Mouse (Mus musculus) E14TG2a.4 (cell line): ENCODE measurements around the gene Klrb1c.
A peak's percentile ranks its signal among the peaks of the same experiment; 100 is the strongest.
"Not testable (repeated sequence)": the region's sequence is repeated elsewhere in the genome, so short reads cannot be mapped to it uniquely, and the experiment has no call there.

Experiments used
- H3K27me3 ChIP-seq: 2 replicates; pipeline ENCODE4 v1.6.1; 2014; ENCODE audit warnings: low read length, control low read depth; ENCODE audit not compliant: insufficient read depth
- H3K36me3 ChIP-seq: 2 replicates; pipeline ENCODE4 v1.6.1; 2014; ENCODE audit warnings: low read length, control low read depth; ENCODE audit not compliant: insufficient read depth
- H3K4me1 ChIP-seq: replicated peaks from 2 replicates; pipeline ENCODE4 v1.6.1; 2014; ENCODE audit warnings: low read depth, low read length, control low read depth
- H3K4me3 ChIP-seq: replicated peaks from 2 replicates; pipeline ENCODE4 v1.5.1; 2014; ENCODE audit warnings: mild to moderate bottlenecking, low read length
- H3K9me3 ChIP-seq: 2 replicates; pipeline ENCODE4 v1.6.1; 2014; ENCODE audit warnings: low read length, control low read depth
- CTCF ChIP-seq: conservative IDR thresholded peaks from 2 replicates; pipeline ENCODE4 v1.5.1; 2014; ENCODE audit warnings: low read length
- NANOG ChIP-seq: IDR thresholded peaks from 2 replicates; pipeline ENCODE4 v1.6.1; 2014; ENCODE audit warnings: borderline replicate concordance, low read length, mixed read lengths
- POU5F1 ChIP-seq: IDR thresholded peaks from 2 replicates; pipeline ENCODE4 v1.6.1; 2014; ENCODE audit warnings: low read length, borderline replicate concordance

Klrb1c gene

DNA sequence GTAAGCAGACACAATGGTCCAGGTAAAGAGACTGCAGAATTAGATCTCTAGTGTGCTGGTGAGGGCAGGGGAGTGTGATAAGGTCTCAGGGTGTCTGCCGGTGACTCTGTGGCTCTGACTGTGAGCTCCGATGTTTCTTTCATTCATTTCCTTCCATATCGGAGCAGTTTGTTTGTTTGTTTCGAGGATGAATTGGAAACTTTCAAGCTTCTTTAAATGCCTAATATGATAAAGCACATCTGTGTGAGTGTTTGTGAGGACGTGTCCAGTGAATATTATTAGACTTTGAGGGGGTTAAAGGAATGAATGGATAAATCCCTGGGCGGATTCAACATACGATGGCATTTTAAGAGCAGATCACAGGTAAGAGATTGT, 10.9 kb upstream of the Klrb1c start:
- H3K4me3 ChIP-seq: peak overlapping the region; percentile 85
- H3K36me3 ChIP-seq: no peaks in the 10 kb centered on the region
- H3K9me3 ChIP-seq: peaks cover 13% of the 10 kb centered on the region
- peaks cover 16% of the 10 kb centered on the region for H3K4me1 ChIP-seq
- no peaks in the 10 kb centered on the region for H3K27me3 ChIP-seq
- TF ChIP-seq NANOG (no peak), POU5F1 (no peak), CTCF (no peak; the same call in 1 of the 2 replicates)

DNA sequence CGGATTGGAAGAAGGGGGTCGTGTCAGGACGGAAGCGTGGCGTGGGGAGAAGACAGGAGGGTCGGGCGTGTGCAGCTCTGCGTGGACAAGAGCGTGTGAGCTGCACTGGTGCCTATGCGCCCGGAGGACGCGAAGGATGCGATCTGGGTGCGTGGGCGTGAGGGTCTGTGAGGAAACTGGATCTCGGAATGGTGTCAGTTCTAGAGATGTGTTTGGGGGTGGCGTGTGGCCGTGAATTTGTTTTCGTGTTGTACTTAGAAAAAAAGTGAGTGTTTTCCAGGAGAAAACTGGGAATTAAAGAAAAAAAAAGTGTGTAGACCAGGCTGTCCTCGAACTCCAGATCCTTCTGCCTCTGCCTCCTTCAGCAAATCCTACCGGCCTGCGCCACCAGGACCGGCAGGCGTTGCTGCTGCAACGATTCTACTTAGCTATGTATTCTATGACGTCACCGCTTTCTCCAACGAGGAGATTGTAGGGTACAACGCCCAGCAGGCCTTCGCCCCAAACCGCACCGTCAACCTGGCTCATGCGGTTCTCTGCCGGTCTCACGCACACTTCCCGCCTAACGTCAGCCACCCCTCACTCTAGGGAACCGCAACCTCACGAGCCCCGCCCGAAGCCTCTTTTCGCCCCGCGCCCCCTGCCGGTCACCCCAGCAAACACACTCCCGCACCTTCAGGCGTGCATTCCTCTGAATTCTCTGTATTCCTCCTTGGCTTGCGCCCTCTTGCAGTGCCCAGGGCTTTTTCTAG, 10.3 kb upstream of the Klrb1c start:
- TF ChIP-seq CTCF: peak; percentile 27
- Histone ChIP-seq H3K4me1 (peaks cover 16% of the 10 kb centered on the region), H3K4me3 (peak overlapping the region; percentile 85), H3K9me3 (peaks cover 13% of the 10 kb centered on the region)
- not testable (repeated sequence) for H3K27me3 ChIP-seq, H3K36me3 ChIP-seq

DNA sequence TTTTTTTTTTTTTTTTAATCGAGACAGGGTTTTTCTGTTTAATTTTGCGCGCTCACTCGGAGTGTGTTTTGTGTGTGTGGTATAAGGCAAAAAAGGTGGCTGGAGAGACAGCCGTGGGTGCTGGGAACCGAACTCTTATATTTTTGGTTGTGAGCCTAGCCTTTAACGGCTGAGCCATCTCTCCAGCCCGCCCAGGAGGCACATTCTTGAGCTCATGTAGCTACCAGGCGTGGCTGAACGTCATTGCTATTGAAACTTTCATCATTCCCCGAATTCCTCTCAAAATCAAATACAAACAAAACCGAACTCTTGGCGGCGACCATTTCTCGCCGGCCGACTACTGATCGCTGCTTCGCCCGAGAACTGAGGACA, 9.7 kb upstream of the Klrb1c start:
- peaks cover 13% of the 10 kb centered on the region for H3K9me3 ChIP-seq
- H3K36me3 ChIP-seq, H3K27me3 ChIP-seq: not testable (repeated sequence)
- H3K4me1 ChIP-seq: peaks cover 16% of the 10 kb centered on the region
- peak overlapping the region; percentile 85 for H3K4me3 ChIP-seq

DNA sequence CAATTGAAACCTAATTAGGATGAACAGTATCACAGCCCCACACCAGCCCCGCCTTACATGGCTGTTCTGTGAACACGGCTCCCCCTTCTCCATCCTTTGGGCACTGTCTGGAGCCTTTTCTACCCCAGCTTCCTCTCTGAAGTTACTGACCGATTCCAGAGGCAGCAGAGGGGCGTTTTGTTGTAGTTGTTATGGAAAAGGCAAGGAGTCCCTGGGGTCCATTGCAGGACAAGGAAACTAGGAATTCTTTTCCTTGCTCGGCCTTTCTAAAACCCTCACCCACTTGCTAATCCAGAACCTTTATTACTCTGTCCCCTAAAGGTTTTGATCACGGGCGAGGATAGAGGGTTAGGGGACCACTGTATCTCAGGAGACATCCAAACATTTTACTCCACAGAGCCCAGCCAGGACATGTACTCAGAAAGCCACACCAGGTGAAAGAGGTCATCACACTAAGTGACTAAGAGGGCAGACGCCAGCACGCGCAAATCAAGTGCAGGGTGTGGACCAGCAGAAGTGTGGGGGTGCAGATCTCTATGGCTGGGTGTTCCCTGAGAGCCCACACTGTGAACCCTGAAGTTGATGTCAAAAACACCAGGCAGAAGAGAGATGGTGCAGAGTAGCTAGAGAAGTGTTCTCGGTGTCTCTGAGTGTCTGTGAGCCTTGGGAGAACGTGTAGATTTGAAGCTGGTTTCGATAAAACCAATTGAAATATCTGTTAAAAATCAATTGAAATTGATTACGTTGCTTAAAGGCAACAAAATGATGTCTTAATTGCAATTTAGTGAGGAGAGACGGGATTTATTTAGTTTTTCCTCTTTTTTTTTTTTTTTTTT, 9.1 kb upstream of the Klrb1c start:
- Histone ChIP-seq H3K27me3 (no peaks in the 10 kb centered on the region), H3K4me3 (peak overlapping the region; percentile 67), H3K9me3 (peaks cover 13% of the 10 kb centered on the region), H3K4me1 (peaks cover 14% of the 10 kb centered on the region), H3K36me3 (no peaks in the 10 kb centered on the region)
- no peak for TF ChIP-seq CTCF
- no peak for TF ChIP-seq POU5F1

DNA sequence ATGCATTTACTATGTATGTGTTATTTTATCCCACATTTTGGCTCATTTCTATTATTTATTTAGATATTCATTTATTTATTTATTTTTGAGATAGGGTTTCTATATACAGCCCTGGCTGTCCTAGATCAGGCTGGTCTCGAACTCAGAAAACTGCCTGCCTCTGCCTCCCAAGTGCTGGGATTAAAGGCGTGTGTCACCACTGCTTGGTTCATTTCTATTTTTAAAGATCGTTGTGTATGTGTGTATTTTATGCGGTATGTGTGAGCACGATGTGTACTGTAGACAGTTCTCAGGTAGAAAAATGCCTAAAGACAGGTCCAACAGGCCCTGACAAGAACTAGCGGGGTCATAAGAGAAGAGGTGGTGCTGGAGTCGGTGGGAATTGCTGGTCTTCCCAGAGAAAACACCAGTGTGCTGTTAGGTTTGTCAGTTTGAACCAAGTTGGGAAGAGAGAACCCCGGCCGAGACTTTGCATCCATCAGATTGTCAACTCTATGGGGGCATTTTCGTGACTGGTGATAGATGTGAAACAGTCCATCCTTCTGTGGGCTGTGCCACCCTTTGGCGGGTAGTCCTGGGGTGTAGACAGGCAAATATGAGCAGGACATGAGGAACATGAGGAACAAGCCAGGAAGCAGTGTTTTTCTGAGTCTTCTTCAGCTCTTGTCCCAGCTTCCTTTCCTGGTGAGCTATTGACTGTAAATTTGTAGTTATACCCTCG, 8.3 kb upstream of the Klrb1c start:
- peak overlapping the region; percentile 67 for H3K4me3 ChIP-seq
- H3K27me3 ChIP-seq: no peaks in the 10 kb centered on the region
- no peak for TF ChIP-seq POU5F1
- H3K4me1 ChIP-seq: peaks cover 14% of the 10 kb centered on the region
- no peaks in the 10 kb centered on the region for H3K36me3 ChIP-seq
- H3K9me3 ChIP-seq: peaks cover 13% of the 10 kb centered on the region

DNA sequence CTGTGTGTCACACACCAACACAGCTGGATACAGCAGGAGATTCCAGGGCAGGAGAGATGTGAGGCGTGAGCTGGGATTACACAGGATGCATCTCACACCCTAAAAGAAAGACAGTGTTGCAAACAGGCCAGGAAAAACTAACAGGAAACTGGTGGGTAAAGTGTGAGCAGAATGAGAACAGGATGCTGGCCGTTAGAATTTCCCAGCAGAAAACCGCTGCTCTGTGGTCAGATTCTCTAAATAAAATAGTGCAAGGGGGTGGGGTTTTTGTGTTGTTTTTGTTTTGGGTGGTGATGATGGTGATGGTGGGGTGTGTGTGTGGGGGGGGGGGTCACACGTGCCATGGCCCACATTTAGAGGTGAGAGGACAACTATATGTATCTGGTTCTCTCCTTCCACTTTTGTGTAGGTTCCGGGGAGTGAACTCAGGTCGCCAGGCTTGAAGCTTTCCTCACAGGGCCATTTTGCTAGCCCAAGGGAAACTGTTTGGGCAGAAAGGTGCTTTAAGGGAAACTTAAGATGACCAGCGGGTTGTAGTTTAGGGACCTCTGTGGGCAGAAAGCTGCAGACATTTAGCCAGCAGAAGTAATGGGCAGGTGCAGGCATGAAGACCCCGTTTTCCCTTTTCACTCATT, 7.4 kb upstream of the Klrb1c start:
- Histone ChIP-seq H3K36me3 (no peaks in the 10 kb centered on the region), H3K4me1 (peaks cover 14% of the 10 kb centered on the region), H3K27me3 (no peaks in the 10 kb centered on the region), H3K4me3 (no peak overlapping the region), H3K9me3 (peaks cover 8% of the 10 kb centered on the region)
- TF ChIP-seq NANOG: no peak

DNA sequence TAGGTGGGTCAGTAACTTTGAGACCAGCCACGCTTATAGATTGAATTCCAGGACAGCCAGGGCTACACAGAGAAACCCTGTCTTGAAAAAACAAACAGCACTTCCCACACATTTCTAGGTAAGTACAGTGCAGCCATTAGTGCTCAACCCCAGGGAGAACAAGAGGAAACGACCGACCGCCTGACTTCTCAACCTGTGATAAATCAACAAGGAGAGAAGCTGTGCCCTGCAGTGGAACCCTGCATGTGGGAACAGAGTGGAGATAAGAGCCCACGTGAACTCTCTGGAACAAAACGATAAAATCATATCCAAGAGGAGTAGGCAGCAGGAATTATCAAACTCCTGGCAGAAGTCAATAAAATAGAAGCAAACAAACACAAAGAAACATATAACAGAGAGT, 4.7 kb upstream of the Klrb1c start:
- Histone ChIP-seq H3K27me3 (no peaks in the 10 kb centered on the region), H3K4me1 (peaks cover 14% of the 10 kb centered on the region), H3K4me3 (no peak overlapping the region), H3K36me3 (no peaks in the 10 kb centered on the region), H3K9me3 (no peaks in the 10 kb centered on the region)
- no peak for TF ChIP-seq NANOG
- TF ChIP-seq CTCF: no peak
- TF ChIP-seq POU5F1: no peak

DNA sequence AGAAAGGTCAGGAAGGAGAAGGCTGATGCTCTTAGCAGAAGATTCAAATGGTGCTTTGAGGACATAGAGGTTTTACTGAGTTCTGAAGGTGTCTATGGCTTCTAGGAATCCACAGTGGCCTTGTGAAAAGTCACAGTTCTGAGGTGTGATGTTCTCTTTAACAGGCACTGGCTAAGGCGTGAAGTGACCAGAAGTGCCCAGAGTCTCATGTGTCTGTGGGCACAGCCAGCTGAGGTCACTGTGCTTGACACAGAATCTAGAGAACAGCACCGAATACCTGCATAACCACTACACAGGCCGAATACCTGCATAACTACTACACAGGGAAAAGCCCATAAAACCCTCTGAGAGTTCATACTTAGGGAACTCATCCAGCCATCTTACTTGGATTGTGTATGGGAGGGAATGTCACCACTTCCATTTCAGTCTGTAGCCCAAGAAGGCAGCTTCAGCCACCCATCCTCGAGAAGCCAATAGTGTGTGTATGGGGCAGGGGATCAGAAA, 1.5 kb upstream of the Klrb1c start:
- H3K4me3 ChIP-seq, H3K27me3 ChIP-seq, H3K36me3 ChIP-seq, H3K4me1 ChIP-seq, H3K9me3 ChIP-seq: not testable (repeated sequence)

DNA sequence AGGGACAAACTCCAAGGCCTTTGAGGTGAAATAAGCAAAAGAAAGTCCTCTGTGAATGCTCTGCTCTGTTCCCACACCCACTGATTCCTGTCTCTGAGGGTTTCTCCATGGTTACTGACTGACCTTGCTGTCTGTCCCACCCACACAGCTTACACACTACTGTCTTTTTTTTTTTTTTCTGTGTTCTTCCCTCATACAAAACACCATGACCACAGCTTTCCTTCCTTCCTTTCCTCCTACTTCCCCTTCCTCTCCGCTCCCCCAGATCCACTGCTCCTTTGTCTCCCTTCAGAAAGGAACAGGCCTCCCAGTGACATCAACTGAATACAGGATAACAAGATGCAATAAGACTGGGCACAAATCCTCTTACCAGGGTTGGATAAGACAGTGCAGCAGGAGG, 498 bp downstream of the Klrb1c start:
- H3K9me3 ChIP-seq: no peaks in the 10 kb centered on the region
- H3K4me1 ChIP-seq: no peaks in the 10 kb centered on the region
- H3K36me3 ChIP-seq: no peaks in the 10 kb centered on the region
- H3K4me3 ChIP-seq: no peak overlapping the region
- H3K27me3 ChIP-seq: no peaks in the 10 kb centered on the region
- TF ChIP-seq CTCF (no peak), NANOG (no peak), POU5F1 (no peak)

DNA sequence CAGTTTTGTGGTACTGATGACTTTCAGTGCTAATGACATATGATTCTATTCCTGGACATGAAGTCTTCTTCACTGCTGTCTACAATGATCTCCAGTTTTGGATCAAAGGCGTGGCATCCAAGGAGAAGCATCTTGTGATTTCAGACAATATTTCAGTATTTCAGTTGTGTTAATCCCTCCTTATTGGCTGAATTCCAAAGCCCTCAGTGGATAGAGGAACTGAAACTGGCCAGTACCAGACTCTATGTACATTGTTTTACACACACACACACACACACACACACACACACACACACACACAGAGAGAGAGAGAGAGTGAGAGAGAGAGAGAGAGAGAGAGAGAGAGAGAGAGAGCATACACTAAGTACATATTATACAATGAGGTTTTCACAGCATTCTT, 2.6 kb downstream of the Klrb1c start:
- not testable (repeated sequence) for H3K4me1 ChIP-seq, H3K36me3 ChIP-seq, H3K9me3 ChIP-seq, H3K27me3 ChIP-seq, H3K4me3 ChIP-seq
